Mouse (Mus musculus) liver, embryonic 14.5 days (tissue): ENCODE results near the gene Ccdc120. TPM values are rescaled to one million over a fixed set of nuclear protein-coding genes. Genes with fewer than 3 reads are reported as not detected.

Experiments used
- ATAC-seq: fragments of 200-750 bp; cut with Nextera tagmentation; 2 replicates; pipeline ENCODE4 v1.8.0; 2017; ENCODE audit warnings: moderate number of reproducible peaks, mild to moderate bottlenecking, moderate library complexity; ENCODE audit not compliant: insufficient read depth
- DNase-seq, 3 experiments: peaks; one replicate each; pipeline ENCODE4 v3.0.0-alpha.2; 2012 to 2013; ENCODE audit warnings: low read depth in 3 of 3, low spot score in 3 of 3
- H3K27ac ChIP-seq: fragments of 300-500 bp; sonication (generic); 2 replicates; pipeline ENCODE4 v1.5.1; 2014; ENCODE audit warnings: moderate library complexity, mild to moderate bottlenecking, control low read depth, inconsistent platforms
- H3K27me3 ChIP-seq: fragments of 300-500 bp; sonication (generic); 2 replicates; pipeline ENCODE4 v1.6.1; 2014; ENCODE audit warnings: mild to moderate bottlenecking, low read length, moderate library complexity; ENCODE audit not compliant: control insufficient read depth, insufficient read depth
- H3K36me3 ChIP-seq: fragments of 300-500 bp; sonication (generic); replicated peaks from 2 replicates; pipeline ENCODE4 v1.6.1; 2014; ENCODE audit warnings: low read depth; ENCODE audit not compliant: control insufficient read depth, insufficient read depth
- H3K4me1 ChIP-seq, 2 experiments: fragments of 200-500 bp in 1 of 2; fragments of 300-500 bp in 1 of 2; sonication (generic) in 1 of 2; replicated peaks; 2 replicates each; pipeline ENCODE4 v1.6.1; 2012 to 2014; ENCODE audit warnings: antibody characterized with exemption in 1 of 2, inconsistent platforms in 1 of 2, low read length in 1 of 2; ENCODE audit not compliant: control insufficient read depth in 2 of 2, insufficient read depth in 2 of 2
- H3K4me2 ChIP-seq: fragments of 300-500 bp; sonication (generic); 2 replicates; pipeline ENCODE4 v1.6.1; 2014; ENCODE audit warnings: low read depth, mild to moderate bottlenecking, control low read depth, moderate library complexity
- H3K4me3 ChIP-seq, 2 experiments: fragments of 200-500 bp in 1 of 2; fragments of 300-500 bp in 1 of 2; sonication (generic) in 1 of 2; 2 replicates each; pipeline ENCODE4 v1.5.1; 2012 to 2014; ENCODE audit warnings: low read depth in 2 of 2, low read length in 2 of 2, mild to moderate bottlenecking in 2 of 2, control low read depth in 1 of 2, inconsistent platforms in 1 of 2, moderate library complexity in 1 of 2; ENCODE audit not compliant: insufficient read depth in 1 of 2
- H3K9ac ChIP-seq: fragments of 300-500 bp; sonication (generic); replicated peaks from 2 replicates; pipeline ENCODE4 v1.6.1; 2014; ENCODE audit warnings: mild to moderate bottlenecking, control low read depth, moderate library complexity
- H3K9me3 ChIP-seq: fragments of 300-500 bp; sonication (generic); 2 replicates; pipeline ENCODE4 v1.6.1; 2016; ENCODE audit warnings: low read length, mixed read lengths; ENCODE audit not compliant: control insufficient read depth
- CTCF ChIP-seq: IDR thresholded peaks from 2 replicates; pipeline ENCODE4 v1.5.1; 2016; ENCODE audit warnings: antibody characterized with exemption, low read depth, control low read depth
- EP300 ChIP-seq: IDR thresholded peaks from 2 replicates; pipeline ENCODE4 v1.6.1; 2016; ENCODE audit warnings: antibody characterized with exemption, low read depth
- WGBS: fragments of 180-500 bp; shearing (Covaris S2); extraction: QIAGEN DNeasy Blood & Tissue Kit; methylation state at CpG from one replicate; pipeline ENCODE4 v1.1.7; 2014; ENCODE audit not compliant: insufficient replicate concordance; 5-methylcytosine and 5-hydroxymethylcytosine counted together
- polyA plus RNA-seq, 2 experiments: library from polyadenylated mRNA; depleted of rRNA in 1 of 2; stranded (reverse) in 1 of 2; unstranded in 1 of 2; fragments of >200 nt; fragmentation: Nextera tagmentation in 1 of 2; extraction: Ambion mirVana in 1 of 2; gene quantifications; 2 replicates each; pipeline versions ENCODE4 v1.2.1 to v1.2.3; 2012 to 2014

Ccdc120 gene
- polyA plus RNA-seq, 2 experiments = 1.4 to 1.5 TPM

- Histone ChIP-seq H3K4me1 (peaks cover 0 to 2% of the 10 kb centered on the region in 2 experiments; a peak in 1 of 4 replicates), H3K27ac (peak within 1 kb of the TSS; percentile 27), H3K36me3 (no peaks in the 10 kb centered on the region; the same call in 1 of the 2 replicates), H3K9ac (peak within 1 kb of the TSS; percentile 77), H3K9me3 (no peaks in the 10 kb centered on the region), H3K4me3 (peak within 1 kb of the TSS; percentile 80 to 98), H3K4me2 (peak within 1 kb of the TSS; percentile 76), H3K27me3 (no peaks in the 10 kb centered on the region)
- 10% methylated on average over 33 of the region's 33 CpGs for WGBS
- peak; percentile 96 for ATAC-seq
- peak; percentile 81 to 86 (median 86) for DNase-seq
- TF ChIP-seq EP300 = no peak
Observed at GRCm38 (mm10) chrX:7696954-7697381, 53.7 kb downstream of the Ccdc120 start, which contains the start of gene Gpkow. Gene Gpkow (plus strand): TSS chrX:7697131.

DNA sequence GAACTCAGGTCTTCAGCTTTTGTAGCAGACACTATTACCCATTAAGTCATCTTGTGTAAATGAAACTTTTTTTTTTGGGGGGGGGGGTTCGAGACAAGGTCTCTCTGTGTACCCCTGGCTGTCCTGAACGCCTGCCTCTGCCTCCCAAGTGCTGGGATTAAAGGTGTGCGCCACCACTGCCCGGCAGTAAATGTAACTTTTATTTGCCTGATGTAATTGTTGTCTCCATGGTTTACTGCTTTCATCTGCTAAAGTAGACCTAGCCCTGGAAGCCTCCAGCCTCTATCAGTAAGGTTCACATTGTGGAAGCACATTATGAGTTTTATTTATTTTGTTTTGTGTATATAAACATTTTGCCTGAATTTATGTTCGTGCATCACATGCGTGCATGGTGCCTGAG lies 54.2 kb downstream of the Ccdc120 start:
- no peaks in the 10 kb centered on the region; the same call in 1 of the 2 replicates for H3K36me3 ChIP-seq
- peak overlapping the region; percentile 37 for H3K4me2 ChIP-seq
- 34% methylated on average over 6 of the region's 6 CpGs for WGBS
- no peaks in the 10 kb centered on the region for H3K27me3 ChIP-seq
- peaks cover 0 to 2% of the 10 kb centered on the region in 2 experiments; a peak in 1 of 4 replicates for H3K4me1 ChIP-seq
- no peak overlapping the region for H3K27ac ChIP-seq
- peak overlapping the region in 1 of 2 experiments; percentile 80; a peak in 2 of 4 replicates for H3K4me3 ChIP-seq
- ATAC-seq (peak; percentile 29), DNase-seq (no peak)
- no peak overlapping the region for H3K9ac ChIP-seq
- H3K9me3 ChIP-seq = no peaks in the 10 kb centered on the region
- no peak for TF ChIP-seq EP300
- no peak for TF ChIP-seq CTCF

- TF ChIP-seq CTCF = peak; percentile 42
- TF ChIP-seq EP300 = no peak
- H3K9ac ChIP-seq = no peak overlapping the region
- WGBS = 24% methylated on average over 4 of the region's 4 CpGs
- H3K27ac ChIP-seq = no peak overlapping the region
- no peaks in the 10 kb centered on the region for H3K36me3 ChIP-seq
- no peak overlapping the region for H3K4me3 ChIP-seq
- no peak overlapping the region for H3K4me2 ChIP-seq
- DNase-seq (no peak), ATAC-seq (no peak)
- H3K27me3 ChIP-seq = no peaks in the 10 kb centered on the region
- no peaks in the 10 kb centered on the region for H3K9me3 ChIP-seq
- H3K4me1 ChIP-seq = no peaks in the 10 kb centered on the region
Observed at GRCm38 (mm10) chrX:7692862-7693261, 57.8 kb downstream of the Ccdc120 start.

- TF ChIP-seq CTCF (no peak), EP300 (no peak)
- Histone ChIP-seq H3K9me3 (no peaks in the 10 kb centered on the region), H3K27me3 (no peaks in the 10 kb centered on the region), H3K27ac (no peak overlapping the region), H3K9ac (no peak overlapping the region), H3K4me3 (no peak overlapping the region), H3K36me3 (no peaks in the 10 kb centered on the region), H3K4me1 (no peaks in the 10 kb centered on the region), H3K4me2 (no peak overlapping the region)
- 44% methylated on average over 3 of the region's 3 CpGs for WGBS
- DNase-seq (no peak), ATAC-seq (no peak)
Observed at GRCm38 (mm10) chrX:7690486-7690885, 60.2 kb downstream of the Ccdc120 start.

GRCm38 (mm10) chrX:7688321-7688720 lies 62.4 kb downstream of the Ccdc120 start:
- H3K9ac ChIP-seq = no peak overlapping the region
- no peak overlapping the region for H3K27ac ChIP-seq
- no peaks in the 10 kb centered on the region for H3K36me3 ChIP-seq
- H3K4me2 ChIP-seq = no peak overlapping the region
- WGBS = 59% methylated on average over 2 of the region's 2 CpGs
- H3K4me1 ChIP-seq = no peaks in the 10 kb centered on the region
- H3K27me3 ChIP-seq = no peaks in the 10 kb centered on the region
- DNase-seq (no peak), ATAC-seq (no peak)
- H3K9me3 ChIP-seq = no peaks in the 10 kb centered on the region
- TF ChIP-seq CTCF (no peak), EP300 (no peak)
- no peak overlapping the region for H3K4me3 ChIP-seq

Other genes with a start within 250 kb of the Ccdc120 start
- not detected in 2 replicates for gene Foxp3, start 177.3 kb downstream of the Ccdc120 start, polyA plus RNA-seq (2012; rRNA removed)
- gene Foxp3, start 177.3 kb downstream of the Ccdc120 start, polyA plus RNA-seq (2014; fragmentation: Nextera tagmentation; extraction: Ambion mirVana) = not detected in 2 replicates
- 0.42 and 0.56 TPM in 2 replicates for gene Ppp1r3f, start 176.6 kb downstream of the Ccdc120 start, polyA plus RNA-seq (2012; rRNA removed)
- gene Ppp1r3f, start 176.6 kb downstream of the Ccdc120 start, polyA plus RNA-seq (2014; fragmentation: Nextera tagmentation; extraction: Ambion mirVana) = 0.06 TPM in 2 replicates
- 9.0 TPM in 2 replicates for gene Ccdc22, start 145.4 kb downstream of the Ccdc120 start, polyA plus RNA-seq (2012; rRNA removed)
- 16.7 and 19.0 TPM in 2 replicates for gene Ccdc22, start 145.4 kb downstream of the Ccdc120 start, polyA plus RNA-seq (2014; fragmentation: Nextera tagmentation; extraction: Ambion mirVana)
- 0.04 and 0.06 TPM in 2 replicates for gene Cacna1f, start 143.8 kb downstream of the Ccdc120 start, polyA plus RNA-seq (2012; rRNA removed)
- gene Cacna1f, start 143.8 kb downstream of the Ccdc120 start, polyA plus RNA-seq (2014; fragmentation: Nextera tagmentation; extraction: Ambion mirVana) = 0.03 and 0.11 TPM in 2 replicates
- 0.34 and 0.39 TPM in 2 replicates for gene Syp, start 112.4 kb downstream of the Ccdc120 start, polyA plus RNA-seq (2012; rRNA removed)
- gene Syp, start 112.4 kb downstream of the Ccdc120 start, polyA plus RNA-seq (2014; fragmentation: Nextera tagmentation; extraction: Ambion mirVana) = 0.05 and 0.25 TPM in 2 replicates
- gene Prickle3, start 93.6 kb downstream of the Ccdc120 start, polyA plus RNA-seq (2012; rRNA removed) = 1.2 and 1.3 TPM in 2 replicates
- 0.34 and 1.0 TPM in 2 replicates for gene Prickle3, start 93.6 kb downstream of the Ccdc120 start, polyA plus RNA-seq (2014; fragmentation: Nextera tagmentation; extraction: Ambion mirVana)
- 27.3 and 43.1 TPM in 2 replicates for gene Plp2, start 79.5 kb downstream of the Ccdc120 start, polyA plus RNA-seq (2012; rRNA removed)
- gene Plp2, start 79.5 kb downstream of the Ccdc120 start, polyA plus RNA-seq (2014; fragmentation: Nextera tagmentation; extraction: Ambion mirVana) = 29.0 and 31.0 TPM in 2 replicates
- gene Magix, start 69.7 kb downstream of the Ccdc120 start, polyA plus RNA-seq (2012; rRNA removed) = 0.02 and 0.04 TPM in 2 replicates
- 0.20 TPM in 1 of 2 replicates, not detected in the other for gene Magix, start 69.7 kb downstream of the Ccdc120 start, polyA plus RNA-seq (2014; fragmentation: Nextera tagmentation; extraction: Ambion mirVana)
- 4.4 and 7.0 TPM in 2 replicates for gene Gpkow, start 53.8 kb downstream of the Ccdc120 start, polyA plus RNA-seq (2012; rRNA removed)
- gene Gpkow, start 53.8 kb downstream of the Ccdc120 start, polyA plus RNA-seq (2014; fragmentation: Nextera tagmentation; extraction: Ambion mirVana) = 12.6 and 14.6 TPM in 2 replicates
- 11.8 and 12.1 TPM in 2 replicates for gene Wdr45, start 36.6 kb downstream of the Ccdc120 start, polyA plus RNA-seq (2012; rRNA removed)
- 7.5 and 10.0 TPM in 2 replicates for gene Wdr45, start 36.6 kb downstream of the Ccdc120 start, polyA plus RNA-seq (2014; fragmentation: Nextera tagmentation; extraction: Ambion mirVana)
- 0.09 and 0.18 TPM in 2 replicates for gene Gm45208, start 28.7 kb downstream of the Ccdc120 start, polyA plus RNA-seq (2012; rRNA removed)
- gene Gm45208, start 28.7 kb downstream of the Ccdc120 start, polyA plus RNA-seq (2014; fragmentation: Nextera tagmentation; extraction: Ambion mirVana) = not detected in 2 replicates
- 4.3 and 5.7 TPM in 2 replicates for gene Praf2, start 22.5 kb downstream of the Ccdc120 start, polyA plus RNA-seq (2012; rRNA removed)
- gene Praf2, start 22.5 kb downstream of the Ccdc120 start, polyA plus RNA-seq (2014; fragmentation: Nextera tagmentation; extraction: Ambion mirVana) = 4.0 and 6.6 TPM in 2 replicates
- 4.6 and 4.7 TPM in 2 replicates for gene Tfe3, start 11.7 kb upstream of the Ccdc120 start, polyA plus RNA-seq (2012; rRNA removed)
- 5.7 and 7.3 TPM in 2 replicates for gene Tfe3, start 11.7 kb upstream of the Ccdc120 start, polyA plus RNA-seq (2014; fragmentation: Nextera tagmentation; extraction: Ambion mirVana)
- gene Gripap1, start 38.9 kb upstream of the Ccdc120 start, polyA plus RNA-seq (2012; rRNA removed) = 23.3 and 31.3 TPM in 2 replicates
- 17.7 and 19.7 TPM in 2 replicates for gene Gripap1, start 38.9 kb upstream of the Ccdc120 start, polyA plus RNA-seq (2014; fragmentation: Nextera tagmentation; extraction: Ambion mirVana)
- gene Kcnd1, start 71.4 kb upstream of the Ccdc120 start, polyA plus RNA-seq (2012; rRNA removed) = 0.37 and 0.43 TPM in 2 replicates
- gene Kcnd1, start 71.4 kb upstream of the Ccdc120 start, polyA plus RNA-seq (2014; fragmentation: Nextera tagmentation; extraction: Ambion mirVana) = 0.19 TPM in 2 replicates
- 30.0 and 30.4 TPM in 2 replicates for gene Otud5, start 90.5 kb upstream of the Ccdc120 start, polyA plus RNA-seq (2012; rRNA removed)
- 26.9 and 28.8 TPM in 2 replicates for gene Otud5, start 90.5 kb upstream of the Ccdc120 start, polyA plus RNA-seq (2014; fragmentation: Nextera tagmentation; extraction: Ambion mirVana)
- gene Pim2, start 127.4 kb upstream of the Ccdc120 start, polyA plus RNA-seq (2012; rRNA removed) = 2.8 and 2.9 TPM in 2 replicates
- 2.3 and 2.4 TPM in 2 replicates for gene Pim2, start 127.4 kb upstream of the Ccdc120 start, polyA plus RNA-seq (2014; fragmentation: Nextera tagmentation; extraction: Ambion mirVana)
- gene Slc35a2, start 133.1 kb upstream of the Ccdc120 start, polyA plus RNA-seq (2012; rRNA removed) = 13.1 and 13.6 TPM in 2 replicates
- gene Slc35a2, start 133.1 kb upstream of the Ccdc120 start, polyA plus RNA-seq (2014; fragmentation: Nextera tagmentation; extraction: Ambion mirVana) = 6.6 and 6.7 TPM in 2 replicates
- 27.3 and 41.4 TPM in 2 replicates for gene Pqbp1, start 148.4 kb upstream of the Ccdc120 start, polyA plus RNA-seq (2012; rRNA removed)
- gene Pqbp1, start 148.4 kb upstream of the Ccdc120 start, polyA plus RNA-seq (2014; fragmentation: Nextera tagmentation; extraction: Ambion mirVana) = 28.4 and 28.5 TPM in 2 replicates
- gene Timm17b, start 148.5 kb upstream of the Ccdc120 start, polyA plus RNA-seq (2012; rRNA removed) = 18.2 and 18.6 TPM in 2 replicates
- 105 and 109 TPM in 2 replicates for gene Timm17b, start 148.5 kb upstream of the Ccdc120 start, polyA plus RNA-seq (2014; fragmentation: Nextera tagmentation; extraction: Ambion mirVana)
- gene Gm10491, start 156.9 kb upstream of the Ccdc120 start, polyA plus RNA-seq (2012; rRNA removed) = not detected in 2 replicates
- gene Gm10491, start 156.9 kb upstream of the Ccdc120 start, polyA plus RNA-seq (2014; fragmentation: Nextera tagmentation; extraction: Ambion mirVana) = not detected in 2 replicates
- gene Gm10490, start 158.6 kb upstream of the Ccdc120 start, polyA plus RNA-seq (2012; rRNA removed) = not detected in 2 replicates
- gene Gm10490, start 158.6 kb upstream of the Ccdc120 start, polyA plus RNA-seq (2014; fragmentation: Nextera tagmentation; extraction: Ambion mirVana) = not detected in 2 replicates
- gene Pcsk1n, start 168.9 kb upstream of the Ccdc120 start, polyA plus RNA-seq (2012; rRNA removed) = 0.19 TPM in 1 of 2 replicates, not detected in the other
- gene Pcsk1n, start 168.9 kb upstream of the Ccdc120 start, polyA plus RNA-seq (2014; fragmentation: Nextera tagmentation; extraction: Ambion mirVana) = 0.08 TPM in 1 of 2 replicates, not detected in the other
- gene Eras, start 177.7 kb upstream of the Ccdc120 start, polyA plus RNA-seq (2012; rRNA removed) = 0.05 TPM in 1 of 2 replicates, not detected in the other
- gene Eras, start 177.7 kb upstream of the Ccdc120 start, polyA plus RNA-seq (2014; fragmentation: Nextera tagmentation; extraction: Ambion mirVana) = not detected in 2 replicates
- gene Hdac6, start 197.0 kb upstream of the Ccdc120 start, polyA plus RNA-seq (2012; rRNA removed) = 10.8 and 11.9 TPM in 2 replicates
- 7.9 and 8.8 TPM in 2 replicates for gene Hdac6, start 197.0 kb upstream of the Ccdc120 start, polyA plus RNA-seq (2014; fragmentation: Nextera tagmentation; extraction: Ambion mirVana)
- gene Gata1, start 227.2 kb upstream of the Ccdc120 start, polyA plus RNA-seq (2012; rRNA removed) = 112 and 113 TPM in 2 replicates
- gene Gata1, start 227.2 kb upstream of the Ccdc120 start, polyA plus RNA-seq (2014; fragmentation: Nextera tagmentation; extraction: Ambion mirVana) = 105 and 126 TPM in 2 replicates